Mouse (Mus musculus): ENCODE data around the gene Svs5. TPM values are rescaled to one million over a fixed set of nuclear protein-coding genes. Genes with fewer than 3 reads are reported as not detected.
"Not testable (repeated sequence)": the region's sequence is repeated elsewhere in the genome, so short reads cannot be mapped to it uniquely, and the experiment has no call there.

The Svs5 gene
- polyA plus RNA-seq (2015; fragmentation: Nextera tagmentation; extraction: Ambion mirVana) = not detected in 2 replicates

GRCm38 (mm10) chr2:164332440-164332839 is at the start of gene Svs5:
TSS of gene Svs5 (plus strand) at chr2:164332740.
- not testable (repeated sequence) for H3K4me1 ChIP-seq; ATAC-seq (ENCODE audit: extremely low read depth, insufficient number of reproducible peaks, low FRiP score, low TSS enrichment); H3K36me3 ChIP-seq; H3K27me3 ChIP-seq (replicated peaks); H3K4me2 ChIP-seq; H3K9ac ChIP-seq; H3K27ac ChIP-seq (replicated peaks); H3K4me3 ChIP-seq; H3K9me3 ChIP-seq
- WGBS = 50% methylated on average over 3 of the region's 3 CpGs

- ATAC-seq (ENCODE audit: extremely low read depth, insufficient number of reproducible peaks, low FRiP score, low TSS enrichment) = not testable (repeated sequence)
Observed at GRCm38 (mm10) chr2:164288968-164289367, 43.6 kb upstream of the Svs5 start, which contains the start of gene Svs3a. TSS of gene Svs3a (plus strand) at chr2:164289268.

GRCm38 (mm10) chr2:164312599-164312998 is 19.9 kb upstream of the Svs5 start:
- H3K9me3 ChIP-seq = no peaks in the 10 kb centered on the region
- no peak overlapping the region for H3K9ac ChIP-seq
- H3K27me3 ChIP-seq (replicated peaks) = no peaks in the 10 kb centered on the region
- no peak overlapping the region for H3K4me3 ChIP-seq
- no peaks in the 10 kb centered on the region for H3K4me1 ChIP-seq
- no peak overlapping the region for H3K4me2 ChIP-seq
- no peak for ATAC-seq (ENCODE audit: extremely low read depth, insufficient number of reproducible peaks, low FRiP score, low TSS enrichment)
- 74% methylated on average over 5 of the region's 5 CpGs for WGBS
- no peaks in the 10 kb centered on the region for H3K36me3 ChIP-seq
- H3K27ac ChIP-seq (replicated peaks) = no peak overlapping the region

More at GRCm38 (mm10) chr2:164288968-164289367, 43.6 kb upstream of the Svs5 start, which contains the start of gene Svs3a:
- H3K27ac ChIP-seq (replicated peaks); H3K27me3 ChIP-seq (replicated peaks); H3K4me2 ChIP-seq; H3K36me3 ChIP-seq; H3K4me3 ChIP-seq; H3K9ac ChIP-seq; H3K4me1 ChIP-seq; H3K9me3 ChIP-seq: not testable (repeated sequence)
- WGBS = 64% methylated on average over 1 of the region's 1 CpGs

GRCm38 (mm10) chr2:164315460-164315859 is 17.1 kb upstream of the Svs5 start:
- not testable (repeated sequence) for ATAC-seq (ENCODE audit: extremely low read depth, insufficient number of reproducible peaks, low FRiP score, low TSS enrichment); H3K36me3 ChIP-seq; H3K4me1 ChIP-seq; H3K9ac ChIP-seq; H3K27me3 ChIP-seq (replicated peaks); H3K4me2 ChIP-seq; H3K4me3 ChIP-seq; H3K27ac ChIP-seq (replicated peaks); H3K9me3 ChIP-seq

GRCm38 (mm10) chr2:164316451-164316850 is 16.1 kb upstream of the Svs5 start, which contains the start of gene Svs6:
TSS of gene Svs6 (plus strand) at chr2:164316751.
- H3K9ac ChIP-seq; H3K27me3 ChIP-seq (replicated peaks); H3K4me2 ChIP-seq; ATAC-seq (ENCODE audit: extremely low read depth, insufficient number of reproducible peaks, low FRiP score, low TSS enrichment); H3K36me3 ChIP-seq; H3K4me1 ChIP-seq; H3K9me3 ChIP-seq; H3K27ac ChIP-seq (replicated peaks); H3K4me3 ChIP-seq: not testable (repeated sequence)
- WGBS = 70% methylated on average over 1 of the region's 1 CpGs

GRCm38 (mm10) chr2:164320983-164321382 is 11.6 kb upstream of the Svs5 start:
- Histone ChIP-seq H3K27ac (replicated peaks) (no peak overlapping the region), H3K4me1 (no peaks in the 10 kb centered on the region), H3K36me3 (no peaks in the 10 kb centered on the region), H3K4me2 (no peak overlapping the region), H3K9ac (no peak overlapping the region), H3K27me3 (replicated peaks) (no peaks in the 10 kb centered on the region), H3K9me3 (no peaks in the 10 kb centered on the region), H3K4me3 (no peak overlapping the region)
- WGBS = 76% methylated on average over 6 of the region's 6 CpGs
- ATAC-seq (ENCODE audit: extremely low read depth, insufficient number of reproducible peaks, low FRiP score, low TSS enrichment) = no peak

- not testable (repeated sequence) for ATAC-seq (ENCODE audit: extremely low read depth, insufficient number of reproducible peaks, low FRiP score, low TSS enrichment); H3K36me3 ChIP-seq; H3K4me2 ChIP-seq; H3K4me3 ChIP-seq; H3K4me1 ChIP-seq; H3K9me3 ChIP-seq; H3K9ac ChIP-seq; H3K27me3 ChIP-seq (replicated peaks); H3K27ac ChIP-seq (replicated peaks)
- 60% methylated on average over 1 of the region's 1 CpGs for WGBS
Observed at GRCm38 (mm10) chr2:164343732-164344131, 11.2 kb downstream of the Svs5 start.

- H3K4me2 ChIP-seq; H3K9me3 ChIP-seq; H3K9ac ChIP-seq; H3K36me3 ChIP-seq; H3K27ac ChIP-seq (replicated peaks); H3K4me3 ChIP-seq; H3K4me1 ChIP-seq; ATAC-seq (ENCODE audit: extremely low read depth, insufficient number of reproducible peaks, low FRiP score, low TSS enrichment); H3K27me3 ChIP-seq (replicated peaks): not testable (repeated sequence)
Observed at GRCm38 (mm10) chr2:164347697-164348096, 15.2 kb downstream of the Svs5 start.

GRCm38 (mm10) chr2:164348980-164349379 is 16.4 kb downstream of the Svs5 start:
- no peak overlapping the region for H3K4me2 ChIP-seq
- no peak overlapping the region for H3K4me3 ChIP-seq
- no peak overlapping the region for H3K27ac ChIP-seq (replicated peaks)
- ATAC-seq (ENCODE audit: extremely low read depth, insufficient number of reproducible peaks, low FRiP score, low TSS enrichment) = no peak
- no peaks in the 10 kb centered on the region for H3K36me3 ChIP-seq
- H3K9ac ChIP-seq = no peak overlapping the region
- peaks cover 2% of the 10 kb centered on the region for H3K27me3 ChIP-seq (replicated peaks)
- H3K4me1 ChIP-seq = no peaks in the 10 kb centered on the region
- H3K9me3 ChIP-seq = peaks cover 2% of the 10 kb centered on the region; the same call in 1 of the 2 replicates
- 84% methylated on average over 3 of the region's 3 CpGs for WGBS

- peaks cover 22% of the 10 kb centered on the region for H3K27me3 ChIP-seq (replicated peaks)
- no peaks in the 10 kb centered on the region for H3K4me1 ChIP-seq
- ATAC-seq (ENCODE audit: extremely low read depth, insufficient number of reproducible peaks, low FRiP score, low TSS enrichment) = no peak
- no peaks in the 10 kb centered on the region for H3K36me3 ChIP-seq
- H3K9ac ChIP-seq = no peak overlapping the region
- no peak overlapping the region for H3K27ac ChIP-seq (replicated peaks)
- H3K9me3 ChIP-seq = peaks cover 2% of the 10 kb centered on the region; the same call in 1 of the 2 replicates
- WGBS = 60% methylated on average over 3 of the region's 3 CpGs
- no peak overlapping the region for H3K4me3 ChIP-seq
- no peak overlapping the region for H3K4me2 ChIP-seq
Observed at GRCm38 (mm10) chr2:164352697-164353096, 20.2 kb downstream of the Svs5 start.

- Histone ChIP-seq H3K9me3 (peaks cover 2% of the 10 kb centered on the region; the same call in 1 of the 2 replicates), H3K4me1 (no peaks in the 10 kb centered on the region), H3K36me3 (no peaks in the 10 kb centered on the region), H3K4me3 (no peak overlapping the region), H3K4me2 (no peak overlapping the region), H3K27me3 (replicated peaks) (peaks cover 22% of the 10 kb centered on the region), H3K27ac (replicated peaks) (no peak overlapping the region), H3K9ac (no peak overlapping the region)
- ATAC-seq (ENCODE audit: extremely low read depth, insufficient number of reproducible peaks, low FRiP score, low TSS enrichment) = no peak
- WGBS = 80% methylated on average over 11 of the region's 11 CpGs
Observed at GRCm38 (mm10) chr2:164353356-164353755, 20.8 kb downstream of the Svs5 start.

GRCm38 (mm10) chr2:164356177-164356967 is 23.8 kb downstream of the Svs5 start:
- no peaks in the 10 kb centered on the region for H3K9me3 ChIP-seq

More at GRCm38 (mm10) chr2:164356177-164356967, 23.8 kb downstream of the Svs5 start:
- Histone ChIP-seq H3K27ac (replicated peaks) (no peak overlapping the region), H3K4me2 (no peak overlapping the region), H3K4me1 (no peaks in the 10 kb centered on the region; the same call in 1 of the 2 replicates), H3K4me3 (no peak overlapping the region), H3K27me3 (replicated peaks) (peaks cover 28% of the 10 kb centered on the region), H3K9ac (no peak overlapping the region), H3K36me3 (no peaks in the 10 kb centered on the region)
- 71% methylated on average over 11 of the region's 11 CpGs for WGBS
- ATAC-seq (ENCODE audit: extremely low read depth, insufficient number of reproducible peaks, low FRiP score, low TSS enrichment) = no peak

All from heart, embryonic 13.5 days (tissue).